Comparison of ENCODE assay signal across 26 mouse cellular contexts in the genomic region with DNA sequence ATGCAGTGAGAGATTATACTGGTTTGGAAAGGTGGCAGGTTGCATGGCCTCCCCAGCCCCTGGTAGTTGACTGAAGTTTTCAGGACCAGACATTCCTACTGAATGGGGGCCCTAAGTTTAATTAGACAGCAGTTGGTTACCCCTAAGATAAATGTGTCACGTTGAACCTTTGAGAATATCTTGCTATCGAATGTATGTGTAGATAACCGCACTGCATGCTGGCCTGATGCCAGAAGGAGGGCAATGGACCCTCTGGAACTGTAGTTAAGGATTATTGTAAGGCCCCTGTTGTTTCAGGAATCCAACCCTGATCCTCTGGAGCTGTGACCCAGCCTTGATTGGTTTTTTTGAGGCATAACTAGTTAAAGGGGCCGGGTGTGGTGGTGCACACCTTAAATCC. TPM values are rescaled to one million over a fixed set of nuclear protein-coding genes. Genes with fewer than 3 reads are reported as not detected.
DNase-seq lines count a peak whose midpoint lies in the region; ATAC-seq and TF ChIP-seq lines count a peak whose summit lies in the region.
"Had no signal": no experiment of that assay in that cellular context is flagged by ENCODE, and none has a peak within 500 bp of the region (broad histone marks: within the 10 kb centered on the region; RNA-seq: fewer than 3 reads in every experiment).

No protein-coding gene starts in this region.

- no peak overlapping the region for H3K4me3 ChIP-seq in liver, postnatal 0 days (ENCODE audit: low read depth, low read length)
- no peak overlapping the region for H3K4me3 ChIP-seq in MEL (ENCODE audit: control insufficient read depth in 1 of 2, insufficient read depth in 1 of 2, low read depth in 2 of 2, low read length in 2 of 2)
- no peak overlapping the region for H3K4me3 ChIP-seq in liver, embryonic 13.5 days (replicated peaks)
- no peak overlapping the region for H3K4me3 ChIP-seq in liver, embryonic 16.5 days (ENCODE audit: low read depth, low read length)
- H3K4me3 ChIP-seq in hindbrain, postnatal 0 days (ENCODE audit: low read length): no peak overlapping the region
- H3K4me3 ChIP-seq: heart, embryonic 12.5 days; heart, embryonic 15.5 days; hindbrain, embryonic 10.5 days; hindbrain, embryonic 13.5 days had no signal

- 55% methylated on average over 4 of the region's 4 CpGs for WGBS in liver, postnatal 0 days (ENCODE audit: insufficient replicate concordance)
- WGBS in liver, embryonic 13.5 days (ENCODE audit: insufficient replicate concordance): 27% methylated on average over 4 of the region's 4 CpGs
- WGBS in liver, embryonic 16.5 days (ENCODE audit: insufficient replicate concordance): 25% methylated on average over 4 of the region's 4 CpGs
- 70% methylated on average over 4 of the region's 4 CpGs for WGBS in hindbrain, postnatal 0 days

- no peaks in the 10 kb centered on the region for H3K9me3 ChIP-seq in liver, postnatal 0 days (ENCODE audit: low read length)
- H3K9me3 ChIP-seq in MEL (replicated peaks; ENCODE audit: insufficient read depth, low read length): no peaks in the 10 kb centered on the region
- H3K9me3 ChIP-seq in liver, embryonic 13.5 days (replicated peaks): no peaks in the 10 kb centered on the region
- no peaks in the 10 kb centered on the region for H3K9me3 ChIP-seq in liver, embryonic 16.5 days (replicated peaks; ENCODE audit: control insufficient read depth, low read length)
- H3K9me3 ChIP-seq in hindbrain, postnatal 0 days (ENCODE audit: low read length): no peaks in the 10 kb centered on the region
- H3K9me3 ChIP-seq: heart, embryonic 12.5 days; heart, embryonic 15.5 days; hindbrain, embryonic 10.5 days; hindbrain, embryonic 13.5 days had no signal

- TF ChIP-seq CTCF in liver, postnatal 0 days (IDR thresholded peaks at IDR 0.05; ENCODE audit: low read depth): no peak
- no peak for TF ChIP-seq CTCF in MEL (IDR thresholded peaks at IDR 0.05 in 2 of 3, conservative IDR thresholded peaks at IDR 0.05 in 1 of 3; ENCODE audit: control insufficient read depth in 1 of 3, insufficient read depth in 1 of 3, low read depth in 2 of 3, low read length in 3 of 3, poor library complexity in 1 of 3, severe bottlenecking in 1 of 3)
- no peak for TF ChIP-seq CTCF in hindbrain, postnatal 0 days (IDR thresholded peaks at IDR 0.05; ENCODE audit: low read depth)

- no peak overlapping the region for H3K4me2 ChIP-seq in liver, postnatal 0 days (ENCODE audit: low read depth, low read length)
- peak overlapping the region; percentile 11; the same call in 1 of the 2 replicates for H3K4me2 ChIP-seq in liver, embryonic 13.5 days
- peak overlapping the region; percentile 17 for H3K4me2 ChIP-seq in liver, embryonic 16.5 days (ENCODE audit: low read depth, low read length)
- H3K4me2 ChIP-seq in hindbrain, postnatal 0 days (ENCODE audit: low read depth, low read length): no peak overlapping the region
- H3K4me2 ChIP-seq: heart, embryonic 12.5 days; heart, embryonic 15.5 days; hindbrain, embryonic 13.5 days had no signal

- TF ChIP-seq POLR2A in MEL (IDR thresholded peaks at IDR 0.05; ENCODE audit: control insufficient read depth in 1 of 2, insufficient read depth in 1 of 2, low read depth in 1 of 2, low read length in 2 of 2, poor library complexity in 1 of 2): no peak

- H3K4me1 ChIP-seq in liver, postnatal 0 days (ENCODE audit: insufficient read depth): peaks cover 30% of the 10 kb centered on the region
- peaks cover 38 to 43% of the 10 kb centered on the region in 2 experiments for H3K4me1 ChIP-seq in MEL (ENCODE audit: control insufficient read depth in 1 of 2, insufficient read depth in 2 of 2, low read length in 2 of 2)
- H3K4me1 ChIP-seq in liver, embryonic 13.5 days (replicated peaks): peaks cover 74% of the 10 kb centered on the region
- H3K4me1 ChIP-seq in liver, embryonic 16.5 days (ENCODE audit: control insufficient read depth, low read depth, low read length): peaks cover 38% of the 10 kb centered on the region
- no peaks in the 10 kb centered on the region for H3K4me1 ChIP-seq in hindbrain, postnatal 0 days (ENCODE audit: insufficient read depth, low read length)

- TF ChIP-seq EP300 in liver, postnatal 0 days (IDR thresholded peaks at IDR 0.05; ENCODE audit: low read depth): no peak
- peak; percentile 69 to 80 for TF ChIP-seq EP300 in MEL (IDR thresholded peaks at IDR 0.05; ENCODE audit: low read depth in 1 of 2, low read length in 2 of 2)

- H3K36me3 ChIP-seq in liver, postnatal 0 days (replicated peaks; ENCODE audit: insufficient read depth, low read length): no peaks in the 10 kb centered on the region
- H3K36me3 ChIP-seq in MEL (ENCODE audit: control insufficient read depth in 1 of 2, insufficient read depth in 2 of 2, low read length in 2 of 2): peaks cover 0 to 54% of the 10 kb centered on the region in 2 experiments; a peak in 2 of 4 replicates
- no peaks in the 10 kb centered on the region for H3K36me3 ChIP-seq in liver, embryonic 13.5 days
- no peaks in the 10 kb centered on the region for H3K36me3 ChIP-seq in liver, embryonic 16.5 days (ENCODE audit: control insufficient read depth, insufficient read depth)
- no peaks in the 10 kb centered on the region for H3K36me3 ChIP-seq in hindbrain, postnatal 0 days (ENCODE audit: insufficient read depth, low read length)
- H3K36me3 ChIP-seq: heart, embryonic 12.5 days; heart, embryonic 15.5 days; hindbrain, embryonic 10.5 days; hindbrain, embryonic 13.5 days had no signal

- no peak for TF ChIP-seq RAD21 in MEL (IDR thresholded peaks at IDR 0.05; ENCODE audit: low read depth, low read length)

- ATAC-seq in liver, postnatal 0 days: no peak
- no peak for ATAC-seq in liver, embryonic 13.5 days (ENCODE audit: low read depth)
- no peak for ATAC-seq in liver, embryonic 16.5 days (ENCODE audit: low read depth)
- ATAC-seq in hindbrain, postnatal 0 days: no peak
- ATAC-seq: activated CD4-positive, CD25-positive, alpha-beta regulatory T cell, adult 4 months; forebrain, embryonic 14.5 days; forebrain, postnatal 0 days; hindbrain, embryonic 16.5 days had no signal

- DNase-seq in liver: peak; percentile 65
- DNase-seq in liver, postnatal 0 days: no peak
- DNase-seq in MEL (ENCODE audit: low read depth, low spot score): peak; percentile 56
- no peak for DNase-seq in liver, embryonic 13.5 days
- no peak for DNase-seq in frontal cortex, postnatal 14 days (ENCODE audit: low spot score in 2 of 2)
- DNase-seq in hindbrain, postnatal 0 days (ENCODE audit: low spot score): no peak
- DNase-seq: adrenal gland, adult 8-10 months; adrenal gland, postnatal 25 days; B cell, adult 2 months; cerebellum, adult 18-20 months; cerebellum, adult 9-10 months; cerebellum, postnatal 14 days; forebrain, postnatal 0 days; gastrocnemius, postnatal 25 days; heart, adult 18-20 months; heart, postnatal 10 days; heart, postnatal 36 days had no signal

- H3K27me3 ChIP-seq in liver, postnatal 0 days (ENCODE audit: insufficient read depth, low read length): no peaks in the 10 kb centered on the region
- H3K27me3 ChIP-seq in MEL (ENCODE audit: control insufficient read depth in 1 of 2, insufficient read depth in 2 of 2, low read length in 2 of 2): no peaks in the 10 kb centered on the region
- no peaks in the 10 kb centered on the region for H3K27me3 ChIP-seq in liver, embryonic 13.5 days
- no peaks in the 10 kb centered on the region for H3K27me3 ChIP-seq in liver, embryonic 16.5 days (ENCODE audit: control insufficient read depth, insufficient read depth, low read depth, low read length)
- H3K27me3 ChIP-seq in hindbrain, postnatal 0 days (ENCODE audit: insufficient read depth, low read length): no peaks in the 10 kb centered on the region
- H3K27me3 ChIP-seq: CH12.LX; heart, embryonic 12.5 days; heart, embryonic 15.5 days; hindbrain, embryonic 13.5 days had no signal

- H3K79me2 ChIP-seq in MEL (ENCODE audit: control insufficient read depth, insufficient read depth, low read length, poor library complexity): no peaks in the 10 kb centered on the region

- H3K27ac ChIP-seq in liver, postnatal 0 days (ENCODE audit: low read depth): no peak overlapping the region
- peak overlapping the region; percentile 9 for H3K27ac ChIP-seq in MEL (ENCODE audit: control insufficient read depth, low read depth, low read length)
- H3K27ac ChIP-seq in liver, embryonic 13.5 days: peak overlapping the region; percentile 85
- peak overlapping the region; percentile 15; the same call in 1 of the 2 replicates for H3K27ac ChIP-seq in liver, embryonic 16.5 days (ENCODE audit: low read length)
- H3K27ac ChIP-seq in hindbrain, postnatal 0 days: no peak overlapping the region
- H3K27ac ChIP-seq: heart, embryonic 15.5 days; hindbrain, embryonic 10.5 days; hindbrain, embryonic 13.5 days had no signal

- H3K9ac ChIP-seq in liver, postnatal 0 days (replicated peaks): no peak overlapping the region
- no peak overlapping the region for H3K9ac ChIP-seq in MEL (ENCODE audit: control insufficient read depth, low read depth, low read length, poor library complexity, severe bottlenecking)
- 0 out of 2 replicates have a peak overlapping the region, but pooled peaks have one; percentile 18 for H3K9ac ChIP-seq in liver, embryonic 13.5 days
- H3K9ac ChIP-seq in liver, embryonic 16.5 days (ENCODE audit: low read depth, low read length): peak overlapping the region; percentile 9; the same call in 1 of the 2 replicates
- no peak overlapping the region for H3K9ac ChIP-seq in hindbrain, postnatal 0 days (replicated peaks; ENCODE audit: low read length)
- H3K9ac ChIP-seq: forebrain, postnatal 0 days; heart, embryonic 12.5 days; heart, embryonic 15.5 days; hindbrain, embryonic 13.5 days had no signal

TF ChIP-seq in MEL, 35 proteins besides CTCF, POLR2A, EP300 and RAD21 (continues in another document):
- TF ChIP-seq ETS1 (IDR thresholded peaks at IDR 0.05; ENCODE audit: low read depth, low read length) (peak; percentile 54), BHLHE40 (IDR thresholded peaks at IDR 0.05; ENCODE audit: borderline replicate concordance, low read depth, low read length) (peak; percentile 38; the same call in 1 of the 2 replicates), ZKSCAN1 (IDR thresholded peaks at IDR 0.05; ENCODE audit: low read depth, low read length) (no peak), NRF1 (IDR thresholded peaks at IDR 0.05; ENCODE audit: insufficient read depth, low read depth, low read length, poor library complexity, severe bottlenecking) (no peak), RCOR1 (IDR thresholded peaks at IDR 0.05; ENCODE audit: low read depth, low read length) (0 out of 2 replicates have a peak, but pooled peaks have one; percentile 16), SIN3A (IDR thresholded peaks at IDR 0.05; ENCODE audit: low read length) (peak; percentile 52)

RNA-seq across cellular contexts. Expression of a gene that starts 58.3 kb away (rescaled TPM):
- 5.4 and 5.5 TPM in 2 replicates for polyA plus RNA-seq in liver, postnatal 0 days (2015; fragmentation: Nextera tagmentation; extraction: Ambion mirVana)
- total RNA-seq in MEL (2012; rRNA removed): 4.0 and 5.6 TPM in 2 replicates
- polyA plus RNA-seq in MEL (2012; ENCODE audit: insufficient read depth in 1 of 2, insufficient read length in 2 of 2, low read depth in 1 of 2, low replicate concordance in 2 of 2, missing spikeins in 1 of 2): 10 to 100 TPM in 1 of 2 experiments, not detected in 1; 12.5 TPM
- 8.1 and 9.5 TPM in 2 replicates for polyA plus RNA-seq in liver, embryonic 13.5 days (2015; fragmentation: Nextera tagmentation; extraction: Ambion mirVana)
- polyA plus RNA-seq in liver, embryonic 16.5 days (2015; fragmentation: Nextera tagmentation; extraction: Ambion mirVana): 8.1 and 8.3 TPM in 2 replicates
- 29.2 and 41.9 TPM in 2 replicates for total RNA-seq in hindbrain, postnatal 0 days (2014; rRNA removed)
- 33.8 and 35.7 TPM in 2 replicates for polyA plus RNA-seq in hindbrain, postnatal 0 days (2015; fragmentation: Nextera tagmentation; extraction: Ambion mirVana)

Comparison
In these comparisons a context has a peak if more than half of its experiments do, and no peak if none do; other contexts are left out.
1. DNase-seq: peak in liver (single experiment) and MEL (single experiment); none in liver, postnatal 0 days (single experiment), liver, embryonic 13.5 days (single experiment), frontal cortex, postnatal 14 days (0 of 2) and hindbrain, postnatal 0 days (single experiment).
2. H3K27ac ChIP-seq: peak in MEL (single experiment), liver, embryonic 13.5 days (single experiment) and liver, embryonic 16.5 days (single experiment); none in liver, postnatal 0 days (single experiment) and hindbrain, postnatal 0 days (single experiment).
3. H3K4me2 ChIP-seq: peak in liver, embryonic 13.5 days (single experiment) and liver, embryonic 16.5 days (single experiment); none in liver, postnatal 0 days (single experiment) and hindbrain, postnatal 0 days (single experiment).
4. H3K9ac ChIP-seq: peak in liver, embryonic 13.5 days (single experiment) and liver, embryonic 16.5 days (single experiment); none in liver, postnatal 0 days (single experiment), MEL (single experiment) and hindbrain, postnatal 0 days (single experiment).